Mouse (Mus musculus) embryonic facial prominence, embryonic 15.5 days (tissue): ENCODE measurements around the gene Hrasls5. TPM values are rescaled to one million over a fixed set of nuclear protein-coding genes. Genes with fewer than 3 reads are reported as not detected.

Experiments used
- ATAC-seq: fragments of 200-750 bp; cut with Nextera tagmentation; 2 replicates; pipeline ENCODE4 v1.8.0; 2017; ENCODE audit warnings: low read depth, moderate TSS enrichment; ENCODE audit not compliant: insufficient number of reproducible peaks, low FRiP score, low TSS enrichment
- H3K27ac ChIP-seq: fragments of 300-500 bp; sonication (generic); replicated peaks from 2 replicates; pipeline ENCODE4 v1.5.1; 2015; ENCODE audit warnings: mild to moderate bottlenecking, inconsistent platforms
- H3K27me3 ChIP-seq: fragments of 300-500 bp; sonication (generic); 2 replicates; pipeline ENCODE4 v1.6.1; 2015; ENCODE audit warnings: inconsistent platforms
- H3K36me3 ChIP-seq: fragments of 300-500 bp; sonication (generic); 2 replicates; pipeline ENCODE4 v1.6.1; 2015; ENCODE audit warnings: mild to moderate bottlenecking, inconsistent platforms
- H3K4me1 ChIP-seq: fragments of 300-500 bp; sonication (generic); 2 replicates; pipeline ENCODE4 v1.6.1; 2015; ENCODE audit warnings: inconsistent platforms
- H3K4me2 ChIP-seq: fragments of 300-500 bp; sonication (generic); replicated peaks from 2 replicates; pipeline ENCODE4 v1.6.1; 2015; ENCODE audit warnings: mild to moderate bottlenecking, inconsistent platforms
- H3K4me3 ChIP-seq: fragments of 300-500 bp; sonication (generic); replicated peaks from 2 replicates; pipeline ENCODE4 v1.5.1; 2015; ENCODE audit warnings: mild to moderate bottlenecking, inconsistent platforms
- H3K9ac ChIP-seq: fragments of 300-500 bp; sonication (generic); 2 replicates; pipeline ENCODE4 v1.6.1; 2015; ENCODE audit warnings: inconsistent platforms
- H3K9me3 ChIP-seq: fragments of 300-500 bp; sonication (generic); replicated peaks from 2 replicates; pipeline ENCODE4 v1.6.1; 2016; ENCODE audit warnings: inconsistent platforms
- WGBS: fragments of 180-500 bp; shearing (Covaris S2); methylation state at CpG from one replicate; pipeline ENCODE4 v1.1.7; 2015; 5-methylcytosine and 5-hydroxymethylcytosine counted together
- polyA plus RNA-seq: library from polyadenylated mRNA; unstranded; fragments of >200 nt; fragmentation: Nextera tagmentation; extraction: Ambion mirVana; gene quantifications from 2 replicates; pipeline ENCODE4 v1.2.1, GENCODE M21; 2015

The Hrasls5 gene
- polyA plus RNA-seq, 1 experiment from 2014 or later, result 0.21 TPM

GRCm38 (mm10) chr19:7606801-7607689 is 5.3 kb upstream of the Hrasls5 start, which contains the start of gene Lgals12:
Lgals12 (minus strand) TSS chr19:7607193.
- Histone ChIP-seq H3K27ac (peak within 1 kb of the TSS; percentile 76), H3K9me3 (no peaks in the 10 kb centered on the region), H3K9ac (peak within 1 kb of the TSS; percentile 18; the same call in 1 of the 2 replicates), H3K4me1 (peaks cover 29% of the 10 kb centered on the region), H3K36me3 (no peaks in the 10 kb centered on the region), H3K4me2 (peak within 1 kb of the TSS; percentile 62), H3K4me3 (peak within 1 kb of the TSS; percentile 34), H3K27me3 (0 out of 2 replicates have a peak, but pooled peaks cover 2% of the 10 kb centered on the region)
- WGBS, result 6% methylated on average over 15 of the region's 15 CpGs
- ATAC-seq, result no peak

- H3K9me3 ChIP-seq, result no peaks in the 10 kb centered on the region
- peaks cover 35% of the 10 kb centered on the region for H3K4me1 ChIP-seq
- peak overlapping the region; percentile 76 for H3K27ac ChIP-seq
- 0 out of 2 replicates have a peak, but pooled peaks cover 2% of the 10 kb centered on the region for H3K27me3 ChIP-seq
- 65% methylated on average over 7 of the region's 7 CpGs for WGBS
- no peaks in the 10 kb centered on the region for H3K36me3 ChIP-seq
- no peak overlapping the region for H3K4me2 ChIP-seq
- no peak overlapping the region for H3K9ac ChIP-seq
- peak; percentile 29; the same call in 1 of the 2 replicates for ATAC-seq
- no peak overlapping the region for H3K4me3 ChIP-seq
Measured at GRCm38 (mm10) chr19:7607690-7608201, 4.6 kb upstream of the Hrasls5 start.

DNA sequence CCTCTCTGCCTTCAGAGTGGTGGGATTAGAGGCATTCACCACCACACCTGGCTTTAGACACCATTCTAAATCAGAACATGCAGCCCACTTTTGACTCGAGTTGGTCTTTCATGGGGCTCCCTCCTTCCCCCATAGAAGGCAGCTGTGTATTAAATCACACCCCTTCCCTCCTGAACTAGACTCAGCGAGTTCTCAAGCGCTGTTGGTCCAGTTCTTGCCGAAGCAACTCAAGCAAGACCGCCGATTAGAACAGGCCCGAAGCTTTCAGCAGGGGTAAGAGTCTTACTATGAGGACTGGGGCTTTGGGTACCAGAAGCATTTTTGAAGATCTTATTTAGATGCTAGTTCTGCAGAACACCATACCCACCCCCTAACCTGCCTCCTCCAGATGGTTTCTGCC is 810 bp downstream of the Hrasls5 start:
- Histone ChIP-seq H3K36me3 (no peaks in the 10 kb centered on the region), H3K27ac (no peak overlapping the region), H3K27me3 (no peaks in the 10 kb centered on the region), H3K9ac (no peak overlapping the region), H3K9me3 (no peaks in the 10 kb centered on the region), H3K4me1 (peaks cover 20% of the 10 kb centered on the region), H3K4me3 (no peak overlapping the region), H3K4me2 (no peak overlapping the region)
- ATAC-seq, result no peak
- WGBS, result 88% methylated on average over 7 of the region's 7 CpGs

DNA sequence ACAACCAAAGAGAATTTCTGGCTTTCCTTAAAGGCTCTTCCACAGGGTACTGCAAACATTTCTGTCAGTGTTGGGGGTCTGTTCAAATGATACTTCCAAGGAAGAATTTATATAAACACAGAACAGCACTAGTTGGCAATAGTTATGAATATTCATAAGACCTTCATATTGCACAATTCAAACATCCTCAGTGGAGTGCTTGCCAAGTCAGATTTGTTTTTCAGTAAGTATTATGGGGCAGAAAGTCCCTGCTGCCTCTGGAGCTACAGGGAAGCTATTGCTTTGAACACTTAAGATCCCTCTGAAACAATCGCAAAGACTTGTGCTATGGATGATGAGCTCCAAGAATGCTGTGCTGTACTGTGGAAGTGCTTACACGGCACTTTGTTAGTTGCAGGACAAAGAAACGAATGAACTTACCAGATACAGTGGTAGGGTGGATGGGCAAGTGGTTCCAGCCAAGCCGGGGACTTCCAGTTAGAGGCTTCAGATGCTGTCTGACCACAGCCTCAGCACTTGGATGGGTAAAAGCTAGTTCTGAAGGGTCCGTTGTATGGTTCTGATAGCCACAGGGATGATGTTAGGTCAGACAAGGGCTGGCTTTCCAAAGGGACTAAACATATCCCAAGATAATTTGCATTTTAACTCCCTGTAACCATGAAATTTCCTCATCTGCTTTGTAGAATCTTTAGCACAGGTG is 4.0 kb downstream of the Hrasls5 start:
- H3K9me3 ChIP-seq, result no peaks in the 10 kb centered on the region
- no peak overlapping the region for H3K4me2 ChIP-seq
- H3K27me3 ChIP-seq, result no peaks in the 10 kb centered on the region
- no peaks in the 10 kb centered on the region for H3K36me3 ChIP-seq
- no peak for ATAC-seq
- H3K9ac ChIP-seq, result no peak overlapping the region
- peaks cover 19% of the 10 kb centered on the region for H3K4me1 ChIP-seq
- no peak overlapping the region for H3K4me3 ChIP-seq
- H3K27ac ChIP-seq, result no peak overlapping the region; the same call in 1 of the 2 replicates
- WGBS, result 66% methylated on average over 5 of the region's 5 CpGs

DNA sequence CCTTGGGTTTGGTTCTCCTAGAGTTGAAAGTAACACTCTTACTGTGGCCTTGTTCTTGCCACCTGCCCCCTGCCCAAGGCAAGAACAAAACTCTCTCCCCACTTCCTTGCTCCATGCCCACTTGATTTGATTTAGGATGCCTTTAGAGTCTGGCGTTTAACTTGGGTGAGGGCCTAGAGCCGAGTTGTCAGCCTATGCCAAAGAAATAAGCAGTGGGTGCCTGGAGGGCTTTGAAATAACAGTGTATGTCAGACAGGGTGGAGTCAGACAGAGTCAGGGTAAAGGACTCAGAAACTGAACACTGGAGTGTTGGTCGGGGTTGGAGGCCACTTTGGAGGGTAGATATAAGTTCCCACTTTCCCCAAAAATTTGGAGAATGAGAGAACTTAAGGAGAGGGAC is 4.7 kb downstream of the Hrasls5 start:
- Histone ChIP-seq H3K36me3 (no peaks in the 10 kb centered on the region), H3K9ac (no peak overlapping the region), H3K4me3 (no peak overlapping the region), H3K27me3 (no peaks in the 10 kb centered on the region), H3K27ac (no peak overlapping the region), H3K4me1 (peaks cover 15% of the 10 kb centered on the region), H3K9me3 (no peaks in the 10 kb centered on the region), H3K4me2 (no peak overlapping the region)
- WGBS, result 27% methylated on average over 3 of the region's 3 CpGs
- no peak for ATAC-seq

GRCm38 (mm10) chr19:7617696-7618095 is 5.4 kb downstream of the Hrasls5 start:
- Histone ChIP-seq H3K36me3 (no peaks in the 10 kb centered on the region), H3K4me2 (no peak overlapping the region), H3K9me3 (no peaks in the 10 kb centered on the region), H3K9ac (no peak overlapping the region), H3K4me1 (peaks cover 9% of the 10 kb centered on the region), H3K27me3 (no peaks in the 10 kb centered on the region), H3K27ac (no peak overlapping the region), H3K4me3 (no peak overlapping the region)
- no peak for ATAC-seq
- 39% methylated on average over 7 of the region's 7 CpGs for WGBS

- Histone ChIP-seq H3K4me2 (no peak overlapping the region), H3K9ac (no peak overlapping the region), H3K27me3 (no peaks in the 10 kb centered on the region), H3K27ac (no peak overlapping the region), H3K4me1 (no peaks in the 10 kb centered on the region), H3K9me3 (no peaks in the 10 kb centered on the region), H3K36me3 (no peaks in the 10 kb centered on the region), H3K4me3 (no peak overlapping the region)
- ATAC-seq, result no peak
Measured at GRCm38 (mm10) chr19:7633021-7633420, 20.7 kb downstream of the Hrasls5 start.

DNA sequence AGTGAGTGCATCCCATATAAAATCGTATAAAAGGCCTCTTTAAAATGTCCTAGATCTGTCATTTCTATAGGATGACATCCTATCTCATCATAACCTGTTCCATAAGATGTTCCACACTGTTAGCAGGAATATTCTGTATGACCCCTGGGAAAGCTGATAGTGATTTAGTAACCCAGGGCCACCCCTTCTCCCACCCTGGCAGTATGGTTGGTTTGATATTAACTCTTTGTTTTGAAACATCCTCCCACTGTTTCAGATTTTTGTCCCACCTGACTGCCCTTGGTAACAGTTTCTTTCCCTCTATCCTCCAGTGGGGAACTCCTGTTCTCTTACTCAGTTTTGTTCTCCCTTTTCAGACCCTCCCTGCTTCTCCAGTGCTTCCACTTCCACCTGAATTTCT is 21.4 kb downstream of the Hrasls5 start:
- H3K9me3 ChIP-seq, result no peaks in the 10 kb centered on the region
- H3K27me3 ChIP-seq, result no peaks in the 10 kb centered on the region
- H3K4me1 ChIP-seq, result no peaks in the 10 kb centered on the region
- no peak overlapping the region for H3K9ac ChIP-seq
- no peak overlapping the region for H3K27ac ChIP-seq
- H3K36me3 ChIP-seq, result no peaks in the 10 kb centered on the region
- no peak overlapping the region for H3K4me2 ChIP-seq
- H3K4me3 ChIP-seq, result no peak overlapping the region
- 69% methylated on average over 1 of the region's 1 CpGs for WGBS
- ATAC-seq, result no peak

- Histone ChIP-seq H3K27me3 (0 out of 2 replicates have a peak, but pooled peaks cover 3% of the 10 kb centered on the region), H3K36me3 (no peaks in the 10 kb centered on the region), H3K27ac (no peak overlapping the region), H3K4me1 (no peaks in the 10 kb centered on the region), H3K4me3 (no peak overlapping the region), H3K9me3 (no peaks in the 10 kb centered on the region), H3K9ac (no peak overlapping the region), H3K4me2 (no peak overlapping the region)
- no peak for ATAC-seq
- WGBS, result 72% methylated on average over 8 of the region's 8 CpGs
Measured at GRCm38 (mm10) chr19:7648913-7649666, 36.7 kb downstream of the Hrasls5 start.

GRCm38 (mm10) chr19:7672033-7672432 is 59.7 kb downstream of the Hrasls5 start:
- 0% methylated on average over 1 of the region's 1 CpGs for WGBS
- Histone ChIP-seq H3K9me3 (no peaks in the 10 kb centered on the region), H3K4me2 (no peak overlapping the region), H3K36me3 (no peaks in the 10 kb centered on the region), H3K4me1 (no peaks in the 10 kb centered on the region), H3K27ac (no peak overlapping the region), H3K27me3 (no peaks in the 10 kb centered on the region), H3K4me3 (no peak overlapping the region), H3K9ac (no peak overlapping the region)
- no peak for ATAC-seq

DNA sequence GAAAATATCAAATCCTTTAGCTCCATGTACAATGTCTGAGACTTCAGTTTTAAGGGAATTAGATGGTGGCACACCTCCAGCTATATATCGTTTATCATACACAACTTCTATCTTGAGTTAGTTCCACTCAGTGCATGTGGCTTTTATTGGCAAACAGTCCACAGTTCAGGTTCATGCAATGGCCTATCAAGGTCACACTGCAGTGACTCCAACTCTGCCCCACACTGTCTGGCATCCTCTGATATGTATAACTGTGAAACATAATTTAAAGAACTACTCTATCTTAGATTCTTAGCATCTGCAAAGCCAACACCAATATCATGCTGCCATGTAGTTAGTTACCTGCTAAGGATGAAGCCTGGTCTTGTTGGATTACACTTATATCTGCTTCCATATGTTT is 75.6 kb downstream of the Hrasls5 start:
- ATAC-seq, result no peak

More for the DNA sequence above, 75.6 kb downstream of the Hrasls5 start:
- Histone ChIP-seq H3K36me3 (no peaks in the 10 kb centered on the region), H3K9ac (no peak overlapping the region), H3K4me1 (no peaks in the 10 kb centered on the region), H3K4me2 (no peak overlapping the region), H3K4me3 (no peak overlapping the region), H3K9me3 (no peaks in the 10 kb centered on the region), H3K27ac (no peak overlapping the region), H3K27me3 (no peaks in the 10 kb centered on the region)
- 86% methylated on average over 1 of the region's 1 CpGs for WGBS
